Comparison of ENCODE assay signal across 10 mouse cellular contexts in the genomic region with DNA sequence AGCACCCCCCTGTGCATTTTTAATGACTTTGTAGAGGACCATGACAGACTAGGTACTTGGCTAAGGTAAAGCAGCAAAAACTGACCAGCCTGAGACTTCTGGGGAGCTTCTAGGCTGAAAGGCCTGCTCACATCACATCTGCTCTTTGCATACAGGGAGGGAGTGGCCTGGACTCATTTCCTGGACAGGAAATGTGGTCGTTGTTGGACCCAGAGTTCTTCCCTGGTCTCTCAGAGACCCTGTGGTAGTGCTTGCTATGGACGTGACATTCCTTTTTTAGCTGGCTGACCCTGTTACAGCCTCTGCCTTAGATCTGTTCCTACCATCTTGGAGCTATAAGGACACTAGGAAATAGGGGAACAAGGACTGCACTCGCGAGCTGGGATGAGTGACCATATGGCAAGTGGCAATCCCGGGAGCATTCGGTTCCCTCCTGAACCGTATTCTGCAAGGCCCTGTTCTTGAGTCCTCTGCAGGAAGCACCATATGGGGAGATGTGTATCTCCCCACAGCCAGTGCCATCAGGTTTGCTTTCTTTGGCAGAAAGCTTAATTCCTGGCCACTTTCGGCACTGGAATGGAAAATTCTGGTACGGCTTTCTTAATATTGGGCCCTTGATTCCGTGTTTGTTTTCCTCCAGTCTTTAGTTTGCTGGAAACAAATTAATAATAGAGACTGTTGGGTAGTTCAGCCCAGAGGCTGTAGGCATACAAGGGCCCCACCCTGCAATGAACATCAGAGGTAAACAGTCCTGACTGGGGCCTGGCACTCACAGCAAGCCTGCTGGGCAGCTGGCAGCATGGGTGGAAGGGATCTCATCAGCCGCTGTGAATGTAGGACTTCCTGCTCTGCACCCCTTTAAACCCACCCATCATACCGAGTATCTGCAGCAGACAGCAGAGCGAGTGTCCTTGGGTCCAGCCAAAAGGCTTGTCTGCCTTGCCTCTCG. TPM values are rescaled to one million over a fixed set of nuclear protein-coding genes. Genes with fewer than 3 reads are reported as not detected.
A peak's percentile ranks its signal among the peaks of the same experiment; 100 is the strongest.
DNase-seq lines count a peak whose midpoint lies in the region; ATAC-seq and TF ChIP-seq lines count a peak whose summit lies in the region.
"Had no signal": no experiment of that assay in that cellular context is flagged by ENCODE, and none has a peak within 500 bp of the region (broad histone marks: within the 10 kb centered on the region; RNA-seq: fewer than 3 reads in every experiment).

No protein-coding gene starts in this region.

- H3K4me1 ChIP-seq in intestine, embryonic 16.5 days (ENCODE audit: control insufficient read depth, insufficient read depth, low read length): peaks cover 6% of the 10 kb centered on the region; the same call in 1 of the 2 replicates
- H3K4me1 ChIP-seq: limb, embryonic 12.5 days had no signal

- WGBS in intestine, embryonic 16.5 days: 67% methylated on average over 14 of the region's 14 CpGs

- H3K27ac ChIP-seq in left cerebral cortex, adult 2 months: peak overlapping the region; percentile 29
- peak overlapping the region; percentile 30; the same call in 1 of the 2 replicates for H3K27ac ChIP-seq in intestine, embryonic 16.5 days (ENCODE audit: low read length)
- H3K27ac ChIP-seq: limb, embryonic 12.5 days had no signal

- no peaks in the 10 kb centered on the region for H3K27me3 ChIP-seq in intestine, embryonic 16.5 days (replicated peaks; ENCODE audit: control insufficient read depth, insufficient read depth, low read length)
- H3K27me3 ChIP-seq: limb, embryonic 12.5 days had no signal

- no peaks in the 10 kb centered on the region for H3K9me3 ChIP-seq in intestine, embryonic 16.5 days (ENCODE audit: control insufficient read depth, low read length)
- H3K9me3 ChIP-seq: limb, embryonic 12.5 days had no signal

- no peak overlapping the region for H3K4me2 ChIP-seq in intestine, embryonic 16.5 days (ENCODE audit: low read depth, low read length)
- H3K4me2 ChIP-seq: limb, embryonic 12.5 days had no signal

- no peak for ATAC-seq in intestine, embryonic 16.5 days
- ATAC-seq: midbrain, embryonic 16.5 days had no signal

- no peak overlapping the region for H3K9ac ChIP-seq in intestine, embryonic 16.5 days (ENCODE audit: low read depth, low read length)
- H3K9ac ChIP-seq: limb, embryonic 12.5 days had no signal

- DNase-seq in left cerebral cortex, adult 2 months (ENCODE audit: extremely low spot score in 1 of 2, low spot score in 2 of 2): no peak
- no peak for DNase-seq in left cerebral cortex, postnatal 36 days (ENCODE audit: low spot score in 2 of 2)
- peak; percentile 77 for DNase-seq in cerebellum, adult 11 months
- DNase-seq in cerebellum, adult 9-11 months: peak; percentile 90
- no peak for DNase-seq in right cerebral cortex, postnatal 14 days
- DNase-seq in right cerebral cortex, postnatal 10 days (ENCODE audit: low spot score in 2 of 2): no peak
- DNase-seq: kidney, postnatal 10 days had no signal

- H3K36me3 ChIP-seq in intestine, embryonic 16.5 days (ENCODE audit: control insufficient read depth, insufficient read depth, low read length): peaks cover 7% of the 10 kb centered on the region; the same call in 1 of the 2 replicates

- intact Hi-C loops in left cerebral cortex, adult 2 months (cut with DNase I): no loop called here
- intact Hi-C loops in left cerebral cortex, postnatal 36 days (cut with DNase I): no loop called here

- H3K4me3 ChIP-seq in left cerebral cortex, adult 2 months: no peak overlapping the region
- no peak overlapping the region for H3K4me3 ChIP-seq in intestine, embryonic 16.5 days (ENCODE audit: low read length)
- H3K4me3 ChIP-seq: limb, embryonic 12.5 days had no signal

- TF ChIP-seq CTCF in left cerebral cortex, adult 2 months (IDR thresholded peaks at IDR 0.05): no peak

RNA-seq across cellular contexts. Expression of gene Max, which starts 30.0 kb away (rescaled TPM):
- total RNA-seq in left cerebral cortex, adult 2 months (2021): 10 to 100 TPM; 79.3 to 81.0 TPM
- total RNA-seq in left cerebral cortex, postnatal 36 days (2021): 10 to 100 TPM; 67.9 to 77.1 TPM
- 14.2 and 15.0 TPM in 2 replicates for polyA plus RNA-seq in intestine, embryonic 16.5 days (2015; fragmentation: Nextera tagmentation; extraction: Ambion mirVana)

Comparison
In these comparisons a context has a peak if more than half of its experiments do, and no peak if none do; other contexts are left out.
1. DNase-seq: peak in cerebellum, adult 11 months (single experiment) and cerebellum, adult 9-11 months (single experiment); none in left cerebral cortex, adult 2 months (0 of 2), left cerebral cortex, postnatal 36 days (0 of 2), right cerebral cortex, postnatal 14 days (single experiment) and right cerebral cortex, postnatal 10 days (0 of 2).